Mouse (Mus musculus) E14TG2a.4 (cell line): ENCODE data around the gene Nqo2.

Source experiments
- CTCF ChIP-seq: conservative IDR thresholded peaks from 2 replicates; pipeline ENCODE4 v1.5.1; 2014; ENCODE audit warnings: low read length
- NANOG ChIP-seq: IDR thresholded peaks from 2 replicates; pipeline ENCODE4 v1.6.1; 2014; ENCODE audit warnings: borderline replicate concordance, low read length, mixed read lengths
- POU5F1 ChIP-seq: IDR thresholded peaks from 2 replicates; pipeline ENCODE4 v1.6.1; 2014; ENCODE audit warnings: low read length, borderline replicate concordance

DNA sequence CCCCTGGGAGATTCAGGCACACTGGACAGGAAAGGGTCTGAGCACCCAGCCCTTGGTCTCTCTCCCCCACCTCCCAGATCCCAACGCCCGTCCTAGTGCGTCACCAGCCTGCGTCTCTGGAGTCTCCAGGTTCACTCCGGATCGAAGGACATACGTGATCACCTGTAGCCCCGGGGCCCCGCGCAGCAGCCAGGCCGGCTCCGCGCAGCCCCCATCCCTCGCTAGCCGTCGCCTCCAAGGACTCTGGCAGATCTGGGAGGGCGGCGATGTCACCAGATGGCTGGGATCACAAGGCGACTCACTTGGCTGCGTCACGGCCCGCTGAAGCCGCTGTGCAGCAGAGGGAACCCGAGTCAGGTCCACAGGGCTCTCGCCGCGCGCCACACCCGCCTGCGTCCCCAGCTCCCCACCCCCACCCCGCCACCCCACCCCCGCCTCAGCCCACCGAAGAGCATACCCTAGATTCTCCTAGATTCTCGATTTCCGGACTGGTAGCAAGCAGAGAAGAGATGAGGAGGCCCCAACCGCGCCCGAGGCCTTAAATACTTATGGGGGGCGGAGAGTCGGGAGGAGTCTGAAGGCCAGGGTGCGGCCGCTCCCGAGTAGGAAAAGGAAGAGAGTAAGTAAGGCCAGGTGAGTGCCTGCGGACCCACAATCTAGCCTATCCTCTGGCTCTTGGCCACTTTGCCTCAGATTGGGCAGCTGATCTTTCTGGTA, 28.9 kb upstream of the Nqo2 start:
- TF ChIP-seq CTCF (no peak), NANOG (no peak), POU5F1 (no peak)
